Mouse (Mus musculus) stomach, embryonic 15.5 days (tissue): ENCODE results near the gene Lrp10. TPM values are rescaled to one million over a fixed set of nuclear protein-coding genes. Genes with fewer than 3 reads are reported as not detected.

Experiments used
- ATAC-seq: fragments of 200-750 bp; cut with Nextera tagmentation; 2 replicates; pipeline ENCODE4 v1.8.0; 2017; ENCODE audit warnings: low read depth, moderate number of reproducible peaks, moderate TSS enrichment; ENCODE audit not compliant: insufficient read depth, low FRiP score
- H3K27ac ChIP-seq: fragments of 300-500 bp; sonication (generic); 2 replicates; pipeline ENCODE4 v1.5.1; 2015; ENCODE audit warnings: mild to moderate bottlenecking, inconsistent platforms
- H3K27me3 ChIP-seq: fragments of 300-500 bp; sonication (generic); replicated peaks from 2 replicates; pipeline ENCODE4 v1.6.1; 2015; ENCODE audit warnings: inconsistent platforms
- H3K36me3 ChIP-seq: fragments of 300-500 bp; sonication (generic); 2 replicates; pipeline ENCODE4 v1.6.1; 2015; ENCODE audit warnings: inconsistent platforms
- H3K4me1 ChIP-seq: fragments of 300-500 bp; sonication (generic); 2 replicates; pipeline ENCODE4 v1.6.1; 2015; ENCODE audit warnings: inconsistent platforms
- H3K4me2 ChIP-seq: fragments of 300-500 bp; sonication (generic); 2 replicates; pipeline ENCODE4 v1.6.1; 2015; ENCODE audit warnings: mild to moderate bottlenecking, inconsistent platforms
- H3K4me3 ChIP-seq: fragments of 300-500 bp; sonication (generic); replicated peaks from 2 replicates; pipeline ENCODE4 v1.5.1; 2015; ENCODE audit warnings: inconsistent platforms
- H3K9ac ChIP-seq: fragments of 300-500 bp; sonication (generic); 2 replicates; pipeline ENCODE4 v1.6.1; 2015; ENCODE audit warnings: inconsistent platforms
- H3K9me3 ChIP-seq: fragments of 300-500 bp; sonication (generic); 2 replicates; pipeline ENCODE4 v1.6.1; 2016; ENCODE audit warnings: inconsistent platforms
- WGBS: fragments of 180-500 bp; shearing (Covaris S2); methylation state at CpG from one replicate; pipeline ENCODE4 v1.1.7; 2015; 5-methylcytosine and 5-hydroxymethylcytosine counted together
- polyA plus RNA-seq: library from polyadenylated mRNA; unstranded; fragments of >200 nt; fragmentation: Nextera tagmentation; extraction: Ambion mirVana; gene quantifications from 2 replicates; pipeline ENCODE4 v1.2.1, GENCODE M21; 2015

The Lrp10 gene
- polyA plus RNA-seq, 1 experiment from 2014 or later: 49.6 TPM

- H3K36me3 ChIP-seq: peaks cover 41% of the 10 kb centered on the region
- H3K9ac ChIP-seq: no peak overlapping the region
- H3K27me3 ChIP-seq: no peaks in the 10 kb centered on the region
- H3K4me3 ChIP-seq: no peak overlapping the region
- 88% methylated on average over 12 of the region's 12 CpGs for WGBS
- H3K4me2 ChIP-seq: no peak overlapping the region
- H3K4me1 ChIP-seq: peaks cover 17% of the 10 kb centered on the region
- no peak for ATAC-seq
- no peaks in the 10 kb centered on the region for H3K9me3 ChIP-seq
- no peak overlapping the region for H3K27ac ChIP-seq
Observed at GRCm38 (mm10) chr14:54439155-54439554, 24.8 kb upstream of the Lrp10 start.

GRCm38 (mm10) chr14:54439610-54440009, 24.3 kb upstream of the Lrp10 start:
- Histone ChIP-seq H3K4me3 (no peak overlapping the region), H3K36me3 (peaks cover 41% of the 10 kb centered on the region), H3K9me3 (no peaks in the 10 kb centered on the region), H3K9ac (no peak overlapping the region), H3K27ac (no peak overlapping the region), H3K27me3 (no peaks in the 10 kb centered on the region), H3K4me1 (peaks cover 12% of the 10 kb centered on the region), H3K4me2 (no peak overlapping the region)
- ATAC-seq: no peak
- WGBS: 69% methylated on average over 7 of the region's 7 CpGs

- H3K4me3 ChIP-seq: no peak overlapping the region
- peaks cover 41% of the 10 kb centered on the region for H3K36me3 ChIP-seq
- H3K27me3 ChIP-seq: no peaks in the 10 kb centered on the region
- no peaks in the 10 kb centered on the region for H3K9me3 ChIP-seq
- no peak overlapping the region for H3K4me2 ChIP-seq
- H3K27ac ChIP-seq: no peak overlapping the region
- no peak for ATAC-seq
- H3K4me1 ChIP-seq: peaks cover 11% of the 10 kb centered on the region; the same call in 1 of the 2 replicates
- 86% methylated on average over 14 of the region's 14 CpGs for WGBS
- no peak overlapping the region for H3K9ac ChIP-seq
Observed at GRCm38 (mm10) chr14:54440538-54440937, 23.4 kb upstream of the Lrp10 start.

GRCm38 (mm10) chr14:54441365-54441764, 22.6 kb upstream of the Lrp10 start:
- Histone ChIP-seq H3K9me3 (no peaks in the 10 kb centered on the region), H3K4me3 (no peak overlapping the region), H3K4me2 (no peak overlapping the region), H3K9ac (no peak overlapping the region), H3K36me3 (peaks cover 39% of the 10 kb centered on the region), H3K27ac (no peak overlapping the region), H3K27me3 (no peaks in the 10 kb centered on the region), H3K4me1 (peaks cover 11% of the 10 kb centered on the region; the same call in 1 of the 2 replicates)
- ATAC-seq: no peak
- 68% methylated on average over 4 of the region's 4 CpGs for WGBS

- H3K9me3 ChIP-seq: no peaks in the 10 kb centered on the region
- H3K4me2 ChIP-seq: no peak overlapping the region
- ATAC-seq: 0 out of 2 replicates have a peak, but pooled peaks have one; percentile 21
- H3K27me3 ChIP-seq: no peaks in the 10 kb centered on the region
- H3K36me3 ChIP-seq: peaks cover 29% of the 10 kb centered on the region
- H3K4me1 ChIP-seq: peaks cover 11% of the 10 kb centered on the region; the same call in 1 of the 2 replicates
- WGBS: 79% methylated on average over 3 of the region's 3 CpGs
- no peak overlapping the region for H3K4me3 ChIP-seq
- H3K27ac ChIP-seq: peak overlapping the region; percentile 90; the same call in 1 of the 2 replicates
- no peak overlapping the region for H3K9ac ChIP-seq
Observed at GRCm38 (mm10) chr14:54442548-54442947, 21.4 kb upstream of the Lrp10 start.

GRCm38 (mm10) chr14:54443196-54443595, 20.7 kb upstream of the Lrp10 start:
- H3K27ac ChIP-seq: peak overlapping the region; percentile 90
- peak; percentile 61; the same call in 1 of the 2 replicates for ATAC-seq
- no peaks in the 10 kb centered on the region for H3K27me3 ChIP-seq
- no peak overlapping the region for H3K4me3 ChIP-seq
- H3K4me1 ChIP-seq: peaks cover 11% of the 10 kb centered on the region; the same call in 1 of the 2 replicates
- WGBS: 21% methylated on average over 3 of the region's 3 CpGs
- H3K9me3 ChIP-seq: no peaks in the 10 kb centered on the region
- H3K4me2 ChIP-seq: no peak overlapping the region
- peaks cover 25% of the 10 kb centered on the region for H3K36me3 ChIP-seq
- no peak overlapping the region for H3K9ac ChIP-seq

- WGBS: 65% methylated on average over 15 of the region's 15 CpGs
- Histone ChIP-seq H3K9ac (no peak overlapping the region), H3K4me2 (no peak overlapping the region), H3K4me3 (no peak overlapping the region), H3K9me3 (no peaks in the 10 kb centered on the region), H3K36me3 (peaks cover 18% of the 10 kb centered on the region), H3K27ac (peak overlapping the region; percentile 90), H3K4me1 (peaks cover 11% of the 10 kb centered on the region; the same call in 1 of the 2 replicates), H3K27me3 (no peaks in the 10 kb centered on the region)
- peak; percentile 15; the same call in 1 of the 2 replicates for ATAC-seq
Observed at GRCm38 (mm10) chr14:54443712-54444618, 20.0 kb upstream of the Lrp10 start.

GRCm38 (mm10) chr14:54445476-54445875, 18.5 kb upstream of the Lrp10 start:
- Histone ChIP-seq H3K27me3 (no peaks in the 10 kb centered on the region), H3K27ac (no peak overlapping the region), H3K9me3 (no peaks in the 10 kb centered on the region), H3K4me2 (no peak overlapping the region), H3K4me3 (no peak overlapping the region), H3K9ac (no peak overlapping the region), H3K36me3 (peaks cover 2% of the 10 kb centered on the region), H3K4me1 (peaks cover 11% of the 10 kb centered on the region; the same call in 1 of the 2 replicates)
- ATAC-seq: no peak; the same call in 1 of the 2 replicates
- 51% methylated on average over 3 of the region's 3 CpGs for WGBS

GRCm38 (mm10) chr14:54453566-54453965, 10.4 kb upstream of the Lrp10 start:
- Histone ChIP-seq H3K4me1 (no peaks in the 10 kb centered on the region), H3K9ac (no peak overlapping the region), H3K4me2 (no peak overlapping the region), H3K27ac (no peak overlapping the region), H3K4me3 (no peak overlapping the region), H3K36me3 (no peaks in the 10 kb centered on the region), H3K27me3 (no peaks in the 10 kb centered on the region), H3K9me3 (no peaks in the 10 kb centered on the region)
- 67% methylated on average over 9 of the region's 9 CpGs for WGBS
- no peak for ATAC-seq

- Histone ChIP-seq H3K9me3 (no peaks in the 10 kb centered on the region), H3K27me3 (no peaks in the 10 kb centered on the region), H3K4me2 (no peak overlapping the region), H3K9ac (no peak overlapping the region), H3K36me3 (no peaks in the 10 kb centered on the region), H3K4me3 (no peak overlapping the region), H3K27ac (no peak overlapping the region), H3K4me1 (no peaks in the 10 kb centered on the region)
- ATAC-seq: peak; percentile 39; the same call in 1 of the 2 replicates
- 67% methylated on average over 11 of the region's 11 CpGs for WGBS
Observed at GRCm38 (mm10) chr14:54454669-54455528, 9.0 kb upstream of the Lrp10 start.

GRCm38 (mm10) chr14:54457907-54458569, 5.9 kb upstream of the Lrp10 start:
- no peak overlapping the region for H3K4me3 ChIP-seq
- no peak for ATAC-seq
- H3K27ac ChIP-seq: no peak overlapping the region
- H3K4me2 ChIP-seq: no peak overlapping the region
- no peaks in the 10 kb centered on the region for H3K9me3 ChIP-seq
- H3K4me1 ChIP-seq: no peaks in the 10 kb centered on the region
- H3K36me3 ChIP-seq: no peaks in the 10 kb centered on the region
- 83% methylated on average over 14 of the region's 14 CpGs for WGBS
- H3K27me3 ChIP-seq: no peaks in the 10 kb centered on the region
- H3K9ac ChIP-seq: no peak overlapping the region
